8 mouse cellular contexts compared by ENCODE assay signal in genomic region chr17:12119675-12120074, GRCm38 (mm10). TPM values are rescaled to one million over a fixed set of nuclear protein-coding genes. Genes with fewer than 3 reads are reported as not detected.
DNase-seq lines count a peak whose midpoint lies in the region; ATAC-seq and TF ChIP-seq lines count a peak whose summit lies in the region.

No protein-coding gene starts in this region.

- no peaks in the 10 kb centered on the region for H3K36me3 ChIP-seq in intestine, postnatal 0 days (ENCODE audit: control insufficient read depth, insufficient read depth)
- H3K36me3 ChIP-seq in limb, embryonic 12.5 days, result peaks cover 12% of the 10 kb centered on the region
- H3K36me3 ChIP-seq in midbrain, postnatal 0 days (ENCODE audit: insufficient read depth, low read length), result no peaks in the 10 kb centered on the region

- H3K4me2 ChIP-seq in intestine, postnatal 0 days (replicated peaks; ENCODE audit: low read depth), result peak overlapping the region; percentile 80
- peak overlapping the region; percentile 83 for H3K4me2 ChIP-seq in limb, embryonic 12.5 days
- H3K4me2 ChIP-seq in midbrain, postnatal 0 days (ENCODE audit: low read depth, low read length, poor library complexity, severe bottlenecking), result peak overlapping the region; percentile 88

- 4% methylated on average over 12 of the region's 12 CpGs for WGBS in intestine, postnatal 0 days
- WGBS in limb, embryonic 12.5 days, result 0% methylated on average over 12 of the region's 12 CpGs
- 0% methylated on average over 12 of the region's 12 CpGs for WGBS in midbrain, postnatal 0 days

- ATAC-seq in intestine, postnatal 0 days, result 0 out of 2 replicates have a peak, but pooled peaks have one; percentile 4
- ATAC-seq in limb, embryonic 12.5 days (ENCODE audit: insufficient number of reproducible peaks, insufficient read depth, low FRiP score, low TSS enrichment, low read depth), result peak; percentile 13; the same call in 1 of the 2 replicates
- ATAC-seq in midbrain, postnatal 0 days (ENCODE audit: low FRiP score), result peak; percentile 67

- H3K27ac ChIP-seq in intestine, postnatal 0 days (ENCODE audit: low read depth, low read length), result 0 out of 2 replicates have a peak overlapping the region, but pooled peaks have one; percentile 54
- H3K27ac ChIP-seq in limb, embryonic 12.5 days, result peak overlapping the region; percentile 98
- H3K27ac ChIP-seq in midbrain, postnatal 0 days (ENCODE audit: low read depth, low read length), result peak overlapping the region; percentile 89

- DNase-seq in left cerebral cortex, adult 18-20 months (ENCODE audit: low spot score in 2 of 2), result peak; percentile 38 to 50
- DNase-seq in left cerebral cortex, adult 11 months (ENCODE audit: low spot score), result no peak
- peak; percentile 67 for DNase-seq in brain, embryonic 18.5 days (ENCODE audit: low read depth, low spot score)
- DNase-seq in forelimb bud, embryonic 11.5 days (ENCODE audit: low read depth, low spot score), result peak; percentile 78
- peak; percentile 73 for DNase-seq in midbrain, postnatal 0 days (ENCODE audit: low spot score)
- DNase-seq in thymus, postnatal 0 days (ENCODE audit: low spot score), result peak; percentile 55

- no peaks in the 10 kb centered on the region for H3K4me1 ChIP-seq in intestine, postnatal 0 days (replicated peaks; ENCODE audit: control insufficient read depth, insufficient read depth, low read length)
- peaks cover 20% of the 10 kb centered on the region for H3K4me1 ChIP-seq in limb, embryonic 12.5 days (replicated peaks)
- H3K4me1 ChIP-seq in midbrain, postnatal 0 days (ENCODE audit: insufficient read depth, low read length), result no peaks in the 10 kb centered on the region

- peak overlapping the region; percentile 51; the same call in 1 of the 2 replicates for H3K9ac ChIP-seq in intestine, postnatal 0 days (ENCODE audit: low read depth, low read length)
- peak overlapping the region; percentile 75 for H3K9ac ChIP-seq in limb, embryonic 12.5 days (replicated peaks)
- peak overlapping the region; percentile 74 for H3K9ac ChIP-seq in midbrain, postnatal 0 days (replicated peaks; ENCODE audit: low read length, poor library complexity, severe bottlenecking)

- no peaks in the 10 kb centered on the region for H3K27me3 ChIP-seq in intestine, postnatal 0 days (replicated peaks; ENCODE audit: control insufficient read depth, insufficient read depth, low read length)
- no peaks in the 10 kb centered on the region for H3K27me3 ChIP-seq in limb, embryonic 12.5 days
- no peaks in the 10 kb centered on the region for H3K27me3 ChIP-seq in midbrain, postnatal 0 days (ENCODE audit: insufficient read depth, low read length)

- H3K4me3 ChIP-seq in intestine, postnatal 0 days (ENCODE audit: low read depth, low read length), result peak overlapping the region; percentile 57
- peak overlapping the region; percentile 63 for H3K4me3 ChIP-seq in limb, embryonic 12.5 days (replicated peaks)
- peak overlapping the region; percentile 66 for H3K4me3 ChIP-seq in midbrain, postnatal 0 days (ENCODE audit: low read depth, low read length)

- TF ChIP-seq CTCF in intestine, postnatal 0 days (IDR thresholded peaks at IDR 0.05; ENCODE audit: low read depth), result no peak
- TF ChIP-seq CTCF in midbrain, postnatal 0 days (IDR thresholded peaks at IDR 0.05), result no peak

- H3K9me3 ChIP-seq in intestine, postnatal 0 days (ENCODE audit: control insufficient read depth), result no peaks in the 10 kb centered on the region
- no peaks in the 10 kb centered on the region for H3K9me3 ChIP-seq in limb, embryonic 12.5 days
- no peaks in the 10 kb centered on the region for H3K9me3 ChIP-seq in midbrain, postnatal 0 days (ENCODE audit: low read length)

RNA-seq across cellular contexts. Expression of gene Agpat4, which starts 1.2 kb away (rescaled TPM):
- total RNA-seq in left cerebral cortex, adult 18-20 months (2021), result 10 to 100 TPM; 56.5 to 62.9 TPM
- polyA plus RNA-seq in intestine, postnatal 0 days (2015; fragmentation: Nextera tagmentation; extraction: Ambion mirVana), result 5.8 and 6.9 TPM in 2 replicates
- 41.1 and 44.1 TPM in 2 replicates for polyA plus RNA-seq in limb, embryonic 12.5 days (2016; fragmentation: Nextera tagmentation; extraction: Ambion mirVana)
- 43.2 and 47.7 TPM in 2 replicates for total RNA-seq in midbrain, postnatal 0 days (2014; rRNA removed)
- 56.4 and 58.2 TPM in 2 replicates for polyA plus RNA-seq in midbrain, postnatal 0 days (2015; fragmentation: Nextera tagmentation; extraction: Ambion mirVana)
- polyA plus RNA-seq in thymus, postnatal 0 days (2015; fragmentation: Nextera tagmentation; extraction: Ambion mirVana), result 7.7 and 11.1 TPM in 2 replicates

Comparison
In these comparisons a context has a peak if more than half of its experiments do, and no peak if none do; other contexts are left out.
1. ATAC-seq: peak in every context shown above with its lines; median percentile 67 in midbrain, postnatal 0 days; 13 in limb, embryonic 12.5 days; 4 in intestine, postnatal 0 days.